Mouse (Mus musculus) embryonic facial prominence, embryonic 13.5 days (tissue): ENCODE data around the gene Rbp3. TPM values are rescaled to one million over a fixed set of nuclear protein-coding genes. Genes with fewer than 3 reads are reported as not detected.

Experiments
- polyA plus RNA-seq: library from polyadenylated mRNA; unstranded; fragments of >200 nt; fragmentation: Nextera tagmentation; extraction: Ambion mirVana; gene quantifications from 2 replicates; pipeline ENCODE4 v1.2.1, GENCODE M21; 2015

Gene Rbp3
- polyA plus RNA-seq, 1 experiment from 2014 or later: not detected

Other genes starting within 250 kb of the Rbp3 start
- 21.2 and 22.1 TPM in 2 replicates for gene Gdf10, start 30.4 kb upstream of the Rbp3 start, polyA plus RNA-seq
- gene Gdf2, start 13.0 kb upstream of the Rbp3 start, polyA plus RNA-seq: 0.08 TPM in 2 replicates
- 0.32 and 0.77 TPM in 2 replicates for gene Zfp488, start 24.8 kb downstream of the Rbp3 start, polyA plus RNA-seq
- not detected in 2 replicates for gene Gm30083, start 61.2 kb downstream of the Rbp3 start, polyA plus RNA-seq
- gene Gm5460, start 62.8 kb downstream of the Rbp3 start, polyA plus RNA-seq: not detected in 2 replicates
- not detected in 2 replicates for gene Antxrl, start 98.7 kb downstream of the Rbp3 start, polyA plus RNA-seq
- gene Anxa8, start 132.0 kb downstream of the Rbp3 start, polyA plus RNA-seq: 20.1 and 23.0 TPM in 2 replicates
- not detected in 2 replicates for gene A630023A22Rik, start 148.8 kb downstream of the Rbp3 start, polyA plus RNA-seq
- 0.66 and 0.69 TPM in 2 replicates for gene Npy4r, start 198.5 kb downstream of the Rbp3 start, polyA plus RNA-seq
- gene Gprin2, start 247.7 kb downstream of the Rbp3 start, polyA plus RNA-seq: 1.5 and 1.7 TPM in 2 replicates